Mouse (Mus musculus): ENCODE measurements around the gene Rpl35a. TPM values are rescaled to one million over a fixed set of nuclear protein-coding genes. Genes with fewer than 3 reads are reported as not detected.

Rpl35a gene
- polyA plus RNA-seq, 1 experiment from 2014 or later, result 672 TPM

GRCm38 (mm10) chr16:33076078-33076477, 19.8 kb downstream of the Rpl35a start:
- Histone ChIP-seq H3K27me3 (ENCODE audit: control insufficient read depth, insufficient read depth, low read length) (no peaks in the 10 kb centered on the region), H3K36me3 (ENCODE audit: control insufficient read depth, insufficient read depth, low read length) (peaks cover 27% of the 10 kb centered on the region), H3K4me3 (ENCODE audit: control insufficient read depth in 1 of 2, insufficient read depth in 1 of 2, low read depth in 1 of 2, low read length in 2 of 2) (no peak overlapping the region), H3K9me3 (ENCODE audit: control insufficient read depth, low read length) (no peaks in the 10 kb centered on the region), H3K9ac (ENCODE audit: low read length) (no peak overlapping the region), H3K4me1 (ENCODE audit: control insufficient read depth in 2 of 2, insufficient read depth in 2 of 2, low read length in 2 of 2) (no peaks in the 10 kb centered on the region), H3K4me2 (ENCODE audit: low read length) (no peak overlapping the region), H3K27ac (replicated peaks in 1 of 2; ENCODE audit: control insufficient read depth in 1 of 2, insufficient read depth in 1 of 2, low read depth in 2 of 2, low read length in 2 of 2) (no peak overlapping the region)
- ATAC-seq (ENCODE audit: insufficient number of reproducible peaks, insufficient read depth, low FRiP score, low read depth), result no peak
- 72% methylated on average over 6 of the region's 6 CpGs for WGBS

DNA sequence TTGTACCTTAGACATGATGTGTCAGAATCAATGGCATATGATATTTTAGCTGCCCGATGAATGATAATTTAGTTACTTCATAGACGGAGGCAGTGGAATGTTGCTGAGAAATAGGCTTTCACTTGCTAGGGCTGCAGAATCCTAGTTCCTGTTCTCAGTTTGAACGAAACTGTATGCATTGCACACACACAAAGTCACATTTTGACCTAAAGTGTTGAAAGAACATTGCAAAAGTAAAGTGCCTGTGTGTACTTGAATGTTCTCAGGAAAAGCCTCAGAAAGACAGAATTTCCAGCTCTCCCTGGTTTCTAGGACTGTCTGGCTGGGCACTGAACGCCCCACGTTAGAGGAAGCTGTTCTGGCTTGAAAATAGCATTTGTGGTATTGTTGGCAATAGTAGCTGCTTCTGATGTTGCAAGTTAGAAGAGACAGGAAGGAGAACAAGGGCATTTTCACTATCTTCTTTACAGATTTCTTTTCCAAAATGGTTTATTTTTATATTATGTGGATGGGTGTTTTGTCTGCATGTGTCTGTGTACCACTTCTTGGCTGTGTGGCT, 20.9 kb downstream of the Rpl35a start:
- 85% methylated on average over 5 of the region's 5 CpGs for WGBS
- Histone ChIP-seq H3K4me2 (ENCODE audit: low read length) (no peak overlapping the region), H3K36me3 (ENCODE audit: control insufficient read depth, insufficient read depth, low read length) (peaks cover 27% of the 10 kb centered on the region), H3K27me3 (ENCODE audit: control insufficient read depth, insufficient read depth, low read length) (no peaks in the 10 kb centered on the region), H3K4me1 (ENCODE audit: control insufficient read depth in 2 of 2, insufficient read depth in 2 of 2, low read length in 2 of 2) (no peaks in the 10 kb centered on the region), H3K9me3 (ENCODE audit: control insufficient read depth, low read length) (no peaks in the 10 kb centered on the region), H3K4me3 (ENCODE audit: control insufficient read depth in 1 of 2, insufficient read depth in 1 of 2, low read depth in 1 of 2, low read length in 2 of 2) (no peak overlapping the region), H3K9ac (ENCODE audit: low read length) (no peak overlapping the region), H3K27ac (replicated peaks in 1 of 2; ENCODE audit: control insufficient read depth in 1 of 2, insufficient read depth in 1 of 2, low read depth in 2 of 2, low read length in 2 of 2) (no peak overlapping the region)
- ATAC-seq (ENCODE audit: insufficient number of reproducible peaks, insufficient read depth, low FRiP score, low read depth), result no peak

DNA sequence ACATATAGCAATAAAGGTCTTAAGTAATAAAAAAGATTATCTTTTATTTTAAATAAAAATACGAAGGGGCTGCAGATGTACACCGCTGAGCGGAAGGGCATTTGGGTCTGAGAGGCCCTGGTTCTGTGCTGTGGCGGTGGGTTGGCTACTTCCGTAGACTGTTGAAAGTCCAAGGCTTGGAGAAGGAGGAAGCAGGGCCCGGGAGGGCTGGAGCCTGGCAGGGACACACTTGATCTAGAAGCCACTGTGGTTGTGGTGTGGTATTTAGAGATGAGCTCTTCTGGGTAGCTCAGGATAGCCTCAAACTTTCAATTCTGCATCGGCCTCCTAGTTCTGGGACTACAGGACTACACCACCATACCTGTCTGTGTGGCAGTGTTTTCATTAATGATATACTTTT, 23.8 kb downstream of the Rpl35a start:
- 91% methylated on average over 7 of the region's 7 CpGs for WGBS
- Histone ChIP-seq H3K9ac (ENCODE audit: low read length) (no peak overlapping the region), H3K36me3 (ENCODE audit: control insufficient read depth, insufficient read depth, low read length) (peaks cover 24% of the 10 kb centered on the region), H3K4me3 (ENCODE audit: control insufficient read depth in 1 of 2, insufficient read depth in 1 of 2, low read depth in 1 of 2, low read length in 2 of 2) (no peak overlapping the region), H3K27me3 (ENCODE audit: control insufficient read depth, insufficient read depth, low read length) (no peaks in the 10 kb centered on the region), H3K27ac (replicated peaks in 1 of 2; ENCODE audit: control insufficient read depth in 1 of 2, insufficient read depth in 1 of 2, low read depth in 2 of 2, low read length in 2 of 2) (no peak overlapping the region), H3K9me3 (ENCODE audit: control insufficient read depth, low read length) (no peaks in the 10 kb centered on the region), H3K4me2 (ENCODE audit: low read length) (no peak overlapping the region), H3K4me1 (ENCODE audit: control insufficient read depth in 2 of 2, insufficient read depth in 2 of 2, low read length in 2 of 2) (no peaks in the 10 kb centered on the region)
- ATAC-seq (ENCODE audit: insufficient number of reproducible peaks, insufficient read depth, low FRiP score, low read depth), result no peak

DNA sequence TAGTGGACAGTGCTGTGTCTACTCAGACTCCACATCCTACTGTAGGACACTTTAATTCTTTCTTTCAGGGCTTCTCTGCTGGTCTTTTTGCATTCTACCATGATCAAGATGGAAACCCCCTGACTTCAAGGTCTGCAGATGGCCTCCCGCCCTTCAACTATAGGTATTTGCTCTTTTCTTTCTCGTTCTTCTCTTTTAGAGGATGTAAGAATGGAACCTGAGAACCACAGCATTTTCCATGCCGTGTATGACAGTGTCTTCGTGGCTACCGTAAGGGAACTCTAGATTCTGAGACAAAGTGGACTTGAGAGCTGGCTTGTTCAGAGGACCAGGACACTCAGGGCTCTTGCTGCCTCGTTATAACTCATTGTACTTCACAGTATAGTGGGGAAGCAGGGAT, 26.7 kb downstream of the Rpl35a start:
- WGBS, result 89% methylated on average over 6 of the region's 6 CpGs
- ATAC-seq (ENCODE audit: insufficient number of reproducible peaks, insufficient read depth, low FRiP score, low read depth), result no peak
- H3K36me3 ChIP-seq (ENCODE audit: control insufficient read depth, insufficient read depth, low read length), result peaks cover 19% of the 10 kb centered on the region
- no peak overlapping the region for H3K27ac ChIP-seq (replicated peaks in 1 of 2; ENCODE audit: control insufficient read depth in 1 of 2, insufficient read depth in 1 of 2, low read depth in 2 of 2, low read length in 2 of 2)
- no peaks in the 10 kb centered on the region for H3K9me3 ChIP-seq (ENCODE audit: control insufficient read depth, low read length)
- H3K27me3 ChIP-seq (ENCODE audit: control insufficient read depth, insufficient read depth, low read length), result no peaks in the 10 kb centered on the region
- H3K4me1 ChIP-seq (ENCODE audit: control insufficient read depth in 2 of 2, insufficient read depth in 2 of 2, low read length in 2 of 2), result no peaks in the 10 kb centered on the region
- H3K4me3 ChIP-seq (ENCODE audit: control insufficient read depth in 1 of 2, insufficient read depth in 1 of 2, low read depth in 1 of 2, low read length in 2 of 2), result no peak overlapping the region
- no peak overlapping the region for H3K4me2 ChIP-seq (ENCODE audit: low read length)
- no peak overlapping the region for H3K9ac ChIP-seq (ENCODE audit: low read length)

- peaks cover 19% of the 10 kb centered on the region for H3K36me3 ChIP-seq (ENCODE audit: control insufficient read depth, insufficient read depth, low read length)
- ATAC-seq (ENCODE audit: insufficient number of reproducible peaks, insufficient read depth, low FRiP score, low read depth), result no peak
- WGBS, result 80% methylated on average over 2 of the region's 2 CpGs
- no peaks in the 10 kb centered on the region for H3K4me1 ChIP-seq (ENCODE audit: control insufficient read depth in 2 of 2, insufficient read depth in 2 of 2, low read length in 2 of 2)
- no peak overlapping the region for H3K4me2 ChIP-seq (ENCODE audit: low read length)
- no peaks in the 10 kb centered on the region for H3K9me3 ChIP-seq (ENCODE audit: control insufficient read depth, low read length)
- H3K4me3 ChIP-seq (ENCODE audit: control insufficient read depth in 1 of 2, insufficient read depth in 1 of 2, low read depth in 1 of 2, low read length in 2 of 2), result no peak overlapping the region
- H3K9ac ChIP-seq (ENCODE audit: low read length), result no peak overlapping the region
- H3K27ac ChIP-seq (replicated peaks in 1 of 2; ENCODE audit: control insufficient read depth in 1 of 2, insufficient read depth in 1 of 2, low read depth in 2 of 2, low read length in 2 of 2), result no peak overlapping the region
- no peaks in the 10 kb centered on the region for H3K27me3 ChIP-seq (ENCODE audit: control insufficient read depth, insufficient read depth, low read length)
Measured at GRCm38 (mm10) chr16:33083996-33084395, 27.7 kb downstream of the Rpl35a start.

GRCm38 (mm10) chr16:33085666-33086065, 29.4 kb downstream of the Rpl35a start:
- H3K27ac ChIP-seq (replicated peaks in 1 of 2; ENCODE audit: control insufficient read depth in 1 of 2, insufficient read depth in 1 of 2, low read depth in 2 of 2, low read length in 2 of 2), result no peak overlapping the region
- WGBS, result 69% methylated on average over 8 of the region's 8 CpGs
- no peaks in the 10 kb centered on the region for H3K4me1 ChIP-seq (ENCODE audit: control insufficient read depth in 2 of 2, insufficient read depth in 2 of 2, low read length in 2 of 2)
- H3K27me3 ChIP-seq (ENCODE audit: control insufficient read depth, insufficient read depth, low read length), result no peaks in the 10 kb centered on the region
- H3K9me3 ChIP-seq (ENCODE audit: control insufficient read depth, low read length), result no peaks in the 10 kb centered on the region
- ATAC-seq (ENCODE audit: insufficient number of reproducible peaks, insufficient read depth, low FRiP score, low read depth), result no peak
- no peak overlapping the region for H3K9ac ChIP-seq (ENCODE audit: low read length)
- no peak overlapping the region for H3K4me3 ChIP-seq (ENCODE audit: control insufficient read depth in 1 of 2, insufficient read depth in 1 of 2, low read depth in 1 of 2, low read length in 2 of 2)
- peaks cover 29% of the 10 kb centered on the region for H3K36me3 ChIP-seq (ENCODE audit: control insufficient read depth, insufficient read depth, low read length)
- H3K4me2 ChIP-seq (ENCODE audit: low read length), result no peak overlapping the region

MicroRNA genes within 50 kb of the gene (microRNA counts, 519-probe panel; counts per million panel counts)
- 322 counts per million, percentile 70 among the panel's probes with 10 or more counts for microRNA mmu-miR-1947

Small RNA genes within 50 kb of the gene (microRNA-seq; reads per million reads assigned to microRNA genes)
- gene Gm22231, result not detected
- gene Mir1947, result 3.9 reads per million, percentile 11 among the genes with 10 or more reads in this experiment

Other genes starting within 250 kb of the Rpl35a start
- gene Smbd1, start 246.0 kb upstream of the Rpl35a start, polyA plus RNA-seq (2014; fragmentation: Nextera tagmentation; extraction: Ambion mirVana), result not detected in 2 replicates
- gene Fyttd1, start 179.0 kb upstream of the Rpl35a start, polyA plus RNA-seq (2014; fragmentation: Nextera tagmentation; extraction: Ambion mirVana), result 166 and 170 TPM in 2 replicates
- gene Rubcn, start 178.7 kb upstream of the Rpl35a start, polyA plus RNA-seq (2014; fragmentation: Nextera tagmentation; extraction: Ambion mirVana), result 30.4 and 30.7 TPM in 2 replicates
- 22.0 and 25.4 TPM in 2 replicates for gene Lrch3, start 142.4 kb upstream of the Rpl35a start, polyA plus RNA-seq (2014; fragmentation: Nextera tagmentation; extraction: Ambion mirVana)
- 1.5 and 1.9 TPM in 2 replicates for gene Iqcg, start 235 bp upstream of the Rpl35a start, polyA plus RNA-seq (2014; fragmentation: Nextera tagmentation; extraction: Ambion mirVana)
- 2.5 and 4.7 TPM in 2 replicates for gene Lmln, start 6.1 kb downstream of the Rpl35a start, polyA plus RNA-seq (2014; fragmentation: Nextera tagmentation; extraction: Ambion mirVana)
- 16.7 and 17.5 TPM in 2 replicates for gene Osbpl11, start 128.6 kb downstream of the Rpl35a start, polyA plus RNA-seq (2014; fragmentation: Nextera tagmentation; extraction: Ambion mirVana)
- 82.3 TPM in 2 replicates for gene Snx4, start 195.0 kb downstream of the Rpl35a start, polyA plus RNA-seq (2014; fragmentation: Nextera tagmentation; extraction: Ambion mirVana)

Measured in heart, embryonic 14.5 days (tissue).